18 mouse cellular contexts compared by ENCODE assay signal in the genomic region with DNA sequence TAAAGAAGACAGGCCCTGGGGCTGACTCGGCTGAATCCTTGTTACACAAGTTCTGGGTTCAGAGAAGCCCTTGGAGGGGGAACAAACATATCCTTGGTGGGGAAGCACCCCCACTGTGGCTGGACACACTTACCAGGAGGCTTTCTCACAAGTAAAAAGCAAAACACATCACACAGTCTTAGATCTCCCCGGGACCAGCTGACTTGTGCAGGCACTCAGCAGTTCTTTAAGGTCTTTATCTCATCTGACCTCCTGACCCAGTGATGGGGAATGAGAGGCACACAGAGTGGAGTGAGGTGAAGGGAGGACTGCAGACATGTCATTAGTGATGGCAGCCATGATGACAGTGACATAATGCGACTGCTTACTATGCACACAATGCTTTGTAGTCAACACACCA.
DNase-seq lines count a peak whose midpoint lies in the region; ATAC-seq lines count a peak whose summit lies in the region.
"Had no signal": no experiment of that assay in that cellular context is flagged by ENCODE, and none has a peak within 500 bp of the region (broad histone marks: within the 10 kb centered on the region; RNA-seq: fewer than 3 reads in every experiment).

No protein-coding gene starts in this region.

- H3K4me3 ChIP-seq in heart, embryonic 15.5 days = no peak overlapping the region
- no peak overlapping the region for H3K4me3 ChIP-seq in midbrain, embryonic 10.5 days
- no peak overlapping the region for H3K4me3 ChIP-seq in midbrain, embryonic 14.5 days (replicated peaks; ENCODE audit: low read depth, low read length)
- no peak overlapping the region for H3K4me3 ChIP-seq in hindbrain, embryonic 14.5 days (replicated peaks; ENCODE audit: low read length)
- H3K4me3 ChIP-seq: limb, embryonic 15.5 days; neural tube, embryonic 12.5 days had no signal

- H3K27me3 ChIP-seq in heart, embryonic 15.5 days = no peaks in the 10 kb centered on the region
- H3K27me3 ChIP-seq in midbrain, embryonic 10.5 days (ENCODE audit: low read depth, poor library complexity, severe bottlenecking) = no peaks in the 10 kb centered on the region
- no peaks in the 10 kb centered on the region for H3K27me3 ChIP-seq in midbrain, embryonic 14.5 days (ENCODE audit: control insufficient read depth, insufficient read depth, low read length)
- no peaks in the 10 kb centered on the region for H3K27me3 ChIP-seq in hindbrain, embryonic 14.5 days (ENCODE audit: control insufficient read depth, insufficient read depth, low read length)
- H3K27me3 ChIP-seq: limb, embryonic 15.5 days; neural tube, embryonic 12.5 days had no signal

- H3K9ac ChIP-seq in heart, embryonic 15.5 days = no peak overlapping the region
- no peak overlapping the region for H3K9ac ChIP-seq in midbrain, embryonic 14.5 days (replicated peaks; ENCODE audit: low read length)
- no peak overlapping the region for H3K9ac ChIP-seq in hindbrain, embryonic 14.5 days
- H3K9ac ChIP-seq: limb, embryonic 15.5 days; liver, postnatal 0 days; neural tube, embryonic 12.5 days had no signal

- WGBS in heart, embryonic 15.5 days = 32% methylated on average over 3 of the region's 3 CpGs
- 50% methylated on average over 3 of the region's 3 CpGs for WGBS in midbrain, embryonic 10.5 days
- 22% methylated on average over 3 of the region's 3 CpGs for WGBS in midbrain, embryonic 14.5 days
- WGBS in hindbrain, embryonic 14.5 days = 22% methylated on average over 3 of the region's 3 CpGs

- H3K9me3 ChIP-seq in heart, embryonic 15.5 days (replicated peaks) = no peaks in the 10 kb centered on the region
- peaks cover 5% of the 10 kb centered on the region; the same call in 1 of the 2 replicates for H3K9me3 ChIP-seq in midbrain, embryonic 10.5 days (replicated peaks)
- H3K9me3 ChIP-seq in midbrain, embryonic 14.5 days (ENCODE audit: control insufficient read depth, low read length) = no peaks in the 10 kb centered on the region
- H3K9me3 ChIP-seq in hindbrain, embryonic 14.5 days (ENCODE audit: control insufficient read depth, low read length) = no peaks in the 10 kb centered on the region
- H3K9me3 ChIP-seq: limb, embryonic 15.5 days had no signal

- no peak for DNase-seq in heart, adult 11 months
- DNase-seq in midbrain, embryonic 10.5 days (ENCODE audit: low spot score) = no peak
- no peak for DNase-seq in midbrain, embryonic 14.5 days
- DNase-seq in hindbrain, embryonic 14.5 days (ENCODE audit: low spot score) = no peak
- peak; percentile 45 for DNase-seq in retina, postnatal 1 day
- DNase-seq in lung, postnatal 4 days = no peak
- DNase-seq: adrenal gland, postnatal 36 days; gastrocnemius, postnatal 10 days; kidney, adult 9 months; kidney, postnatal 36 days; liver, postnatal 0 days; lung, postnatal 14 days; right cerebral cortex, postnatal 25 days; thymus, postnatal 25 days had no signal

- no peak overlapping the region for H3K4me2 ChIP-seq in heart, embryonic 15.5 days
- H3K4me2 ChIP-seq in midbrain, embryonic 14.5 days (ENCODE audit: low read length) = no peak overlapping the region
- no peak overlapping the region for H3K4me2 ChIP-seq in hindbrain, embryonic 14.5 days (replicated peaks)
- H3K4me2 ChIP-seq: limb, embryonic 15.5 days; neural tube, embryonic 12.5 days had no signal

- peak overlapping the region; percentile 83; the same call in 1 of the 2 replicates for H3K27ac ChIP-seq in heart, embryonic 15.5 days
- peak overlapping the region; percentile 52; the same call in 1 of the 2 replicates for H3K27ac ChIP-seq in midbrain, embryonic 10.5 days (replicated peaks)
- no peak overlapping the region for H3K27ac ChIP-seq in midbrain, embryonic 14.5 days (replicated peaks; ENCODE audit: low read depth, low read length)
- H3K27ac ChIP-seq in hindbrain, embryonic 14.5 days = no peak overlapping the region
- H3K27ac ChIP-seq: limb, embryonic 15.5 days; neural tube, embryonic 12.5 days; stomach, postnatal 0 days had no signal

- no peaks in the 10 kb centered on the region for H3K36me3 ChIP-seq in heart, embryonic 15.5 days
- H3K36me3 ChIP-seq in midbrain, embryonic 10.5 days = no peaks in the 10 kb centered on the region
- H3K36me3 ChIP-seq in midbrain, embryonic 14.5 days (ENCODE audit: control insufficient read depth, insufficient read depth, low read length) = no peaks in the 10 kb centered on the region
- no peaks in the 10 kb centered on the region for H3K36me3 ChIP-seq in hindbrain, embryonic 14.5 days (replicated peaks; ENCODE audit: control insufficient read depth, insufficient read depth)
- H3K36me3 ChIP-seq: limb, embryonic 15.5 days; neural tube, embryonic 12.5 days had no signal

- ATAC-seq in heart, embryonic 15.5 days (replicated peaks; ENCODE audit: insufficient number of reproducible peaks, insufficient read depth, low FRiP score, low read depth) = 0 out of 2 replicates have a peak, but pooled peaks have one; percentile 10
- ATAC-seq in midbrain, embryonic 14.5 days (ENCODE audit: low FRiP score, low TSS enrichment) = no peak
- ATAC-seq in hindbrain, embryonic 14.5 days (ENCODE audit: low FRiP score) = peak; percentile 46; the same call in 1 of the 2 replicates
- ATAC-seq: liver, postnatal 0 days had no signal

- peaks cover 17% of the 10 kb centered on the region for H3K4me1 ChIP-seq in heart, embryonic 15.5 days (replicated peaks)
- peaks cover 35% of the 10 kb centered on the region for H3K4me1 ChIP-seq in midbrain, embryonic 10.5 days
- H3K4me1 ChIP-seq in midbrain, embryonic 14.5 days (ENCODE audit: control insufficient read depth, insufficient read depth, low read length) = no peaks in the 10 kb centered on the region
- H3K4me1 ChIP-seq in hindbrain, embryonic 14.5 days (replicated peaks; ENCODE audit: control insufficient read depth, insufficient read depth, low read length) = peaks cover 11% of the 10 kb centered on the region; the same call in 1 of the 2 replicates
- H3K4me1 ChIP-seq: limb, embryonic 15.5 days had no signal

Comparison
In these comparisons a context has a peak if more than half of its experiments do, and no peak if none do; other contexts are left out.
1. H3K27ac ChIP-seq: peak in heart, embryonic 15.5 days (single experiment) and midbrain, embryonic 10.5 days (single experiment); none in midbrain, embryonic 14.5 days (single experiment) and hindbrain, embryonic 14.5 days (single experiment).